Mouse (Mus musculus): Measurements from ENCODE around the gene Zfp62.
"Not testable (repeated sequence)": the region's sequence is repeated elsewhere in the genome, so short reads cannot be mapped to it uniquely, and the experiment has no call there.

Gene Zfp62

DNA sequence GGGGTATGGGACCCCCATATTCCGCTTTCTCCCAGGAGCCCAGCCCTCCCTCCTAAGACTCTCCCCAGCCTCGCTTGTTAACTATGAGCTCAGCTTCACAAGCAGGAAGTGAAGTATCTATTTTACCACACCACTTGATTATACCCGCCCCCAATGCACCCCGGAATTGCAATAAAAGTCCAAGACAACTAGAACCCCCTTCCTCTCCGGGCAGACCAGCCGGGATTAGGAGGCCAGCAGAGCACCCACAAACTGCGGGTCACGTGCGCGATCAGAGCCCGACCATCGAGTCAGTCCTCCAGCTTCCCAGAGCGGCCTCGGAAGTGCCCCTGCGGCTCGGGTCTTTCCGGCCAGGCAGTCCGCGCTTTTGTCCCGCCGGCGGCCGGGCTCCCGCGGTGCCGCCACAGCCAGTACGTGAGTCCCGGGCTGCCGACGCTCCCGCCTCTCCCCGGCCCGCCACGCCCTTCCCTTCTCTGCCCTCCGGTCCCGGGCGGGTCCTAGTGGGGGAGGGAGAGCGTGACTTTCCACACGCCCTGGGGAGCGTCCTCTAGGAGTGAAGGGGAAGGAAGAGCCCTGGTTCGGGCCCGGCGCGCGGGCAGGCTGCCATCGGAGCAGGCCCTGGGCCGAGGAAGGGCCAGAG, at the start of gene Zfp62:
Gene Zfp62, plus strand, starts transcription at position 164 of the 640 bp plus-strand sequence.
- DNase-seq, result peak; percentile 100

DNA sequence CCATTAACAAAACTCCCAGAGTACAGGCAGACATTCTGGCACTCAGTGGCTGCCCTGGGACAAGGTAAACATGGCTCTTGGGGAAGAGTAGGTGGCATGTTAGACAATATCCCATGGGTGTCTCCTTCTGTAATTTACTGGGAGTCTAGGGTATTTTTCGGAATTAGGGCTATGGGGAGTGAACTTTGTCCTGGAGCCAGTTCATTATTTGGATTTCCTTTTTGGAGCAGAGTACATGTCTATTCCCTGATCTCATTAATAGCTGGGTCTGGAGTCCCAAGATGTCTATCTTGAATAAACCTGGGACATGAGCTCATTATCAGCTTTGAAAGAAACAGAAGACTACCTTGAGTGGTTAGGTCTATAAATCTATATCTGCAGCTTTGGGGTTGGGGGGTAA, 49.0 kb upstream of the Zfp62 start, which contains the start of gene Olfr1394:
Gene Olfr1394, plus strand, starts transcription at position 301 of the 400 bp plus-strand sequence.
- no peak for DNase-seq

DNA sequence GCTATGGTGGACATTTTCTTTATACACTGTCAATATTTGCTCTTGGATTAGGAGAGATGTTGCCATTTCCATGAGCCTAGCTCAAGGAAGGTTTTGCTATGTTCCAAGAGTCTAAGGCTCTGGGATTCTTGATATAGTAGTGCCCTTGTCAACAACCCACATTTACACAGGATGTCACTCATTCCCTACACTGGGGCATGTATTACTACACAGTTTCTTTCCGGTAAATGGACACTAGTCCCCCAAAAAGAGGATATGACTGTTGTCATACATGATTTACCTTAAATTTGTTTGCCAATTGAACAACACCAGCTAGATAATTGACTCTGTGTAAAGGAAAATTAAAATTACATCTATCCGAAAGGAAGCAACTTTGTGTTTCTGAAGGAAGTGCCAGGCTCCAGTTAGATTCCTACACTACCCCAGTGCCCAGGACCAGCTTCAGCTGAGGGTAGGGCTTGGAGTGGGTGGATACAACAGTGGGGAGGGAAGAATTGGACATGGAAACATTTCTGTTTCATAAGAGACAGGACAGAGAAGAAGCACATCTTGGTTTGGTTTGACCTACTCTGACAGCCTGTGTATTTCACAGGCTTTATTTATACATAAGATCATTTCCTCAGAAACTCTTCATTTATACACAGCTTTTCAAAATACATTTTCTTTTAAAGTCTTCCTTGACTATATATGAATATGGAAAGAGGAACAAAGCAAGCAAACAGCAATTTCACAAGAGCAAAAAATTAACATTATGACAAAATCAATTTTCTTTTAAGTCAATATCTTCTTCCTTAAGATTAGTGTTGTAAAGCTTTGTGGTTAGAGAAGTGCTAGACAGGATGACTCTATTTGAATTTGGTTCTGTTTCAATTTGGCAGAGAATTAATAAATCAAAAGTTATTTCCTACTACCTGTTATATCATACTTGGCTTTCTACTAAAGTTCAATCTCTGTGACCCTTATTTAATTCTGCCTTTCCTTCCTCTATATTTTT, 46.0 kb upstream of the Zfp62 start:
- no peak for DNase-seq

DNA sequence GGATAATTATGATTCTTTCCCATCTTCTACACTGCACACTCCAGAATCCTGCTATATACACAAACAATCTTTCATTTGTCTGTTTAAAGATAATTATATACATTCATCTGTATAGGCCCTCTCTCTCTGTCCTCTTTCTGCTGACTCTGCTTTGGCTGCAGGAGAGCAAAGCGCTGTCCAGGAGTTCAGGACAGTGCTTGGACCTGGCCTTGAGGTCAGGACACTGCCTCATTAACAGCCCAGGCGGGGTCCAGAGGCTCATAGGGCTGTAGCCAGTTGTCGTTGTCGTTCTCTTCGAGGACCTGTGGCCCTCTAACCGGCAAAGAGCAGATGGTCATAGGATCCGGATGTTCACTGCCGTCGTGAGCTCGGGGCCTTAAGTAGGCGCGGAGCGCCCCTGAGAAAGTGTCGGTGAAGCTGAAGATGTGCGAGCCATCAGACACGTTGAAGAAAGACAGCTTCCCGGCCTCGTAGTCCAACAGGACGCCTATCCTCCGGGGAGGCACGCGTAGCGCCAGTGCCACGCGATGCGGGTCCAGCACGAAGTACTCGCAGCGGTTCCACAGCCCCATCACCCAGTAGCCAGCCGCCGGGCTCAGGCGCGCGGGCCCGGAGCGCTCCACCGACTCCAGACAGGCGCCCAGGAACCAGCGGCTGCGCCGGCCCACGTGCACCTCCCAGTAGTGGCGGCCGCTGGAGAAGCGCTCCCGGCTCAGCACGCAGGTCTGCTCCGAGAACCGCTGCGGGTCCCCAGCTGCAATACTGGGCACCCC, 34.1 kb upstream of the Zfp62 start:
- peak; percentile 76 for DNase-seq

DNA sequence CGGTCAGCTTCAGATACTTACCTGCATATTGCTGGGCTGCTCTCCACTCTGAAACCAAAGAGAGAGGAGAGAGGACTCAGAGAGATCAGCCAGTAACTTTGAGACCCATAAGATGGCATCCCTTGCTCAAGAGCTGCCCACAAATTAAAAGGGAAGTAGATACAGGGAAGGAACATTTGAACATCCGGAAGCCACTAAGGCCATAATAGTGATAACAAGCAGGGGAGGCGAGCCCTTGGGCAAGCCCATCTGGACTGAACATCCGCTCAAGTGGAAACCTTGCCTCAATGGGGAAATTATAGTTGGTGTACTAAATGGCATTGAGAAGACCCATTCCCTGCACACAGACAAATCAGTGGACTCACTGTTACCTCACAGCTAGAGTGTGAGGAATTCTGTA, 32.5 kb upstream of the Zfp62 start:
- peak; percentile 76 for DNase-seq

DNA sequence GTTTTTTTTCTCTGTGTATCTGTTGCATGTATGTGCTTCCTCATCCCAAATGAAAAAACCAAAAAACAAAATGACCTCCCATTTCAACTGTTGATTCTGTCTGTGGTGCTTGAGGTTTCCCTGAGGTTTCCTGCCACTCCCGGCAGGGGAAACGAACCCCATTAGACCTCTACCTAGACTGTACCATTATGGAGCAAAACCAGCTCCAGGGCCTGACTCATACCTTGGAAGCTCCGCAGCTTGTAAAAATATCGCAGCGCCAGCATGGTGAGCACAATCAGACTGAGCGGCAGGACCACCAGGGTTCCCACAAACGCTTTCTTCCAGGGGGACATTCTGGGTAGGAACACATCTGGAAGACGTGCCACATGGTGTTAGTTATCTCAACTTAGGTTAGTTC, 27.7 kb upstream of the Zfp62 start:
- peak; percentile 87 for DNase-seq

DNA sequence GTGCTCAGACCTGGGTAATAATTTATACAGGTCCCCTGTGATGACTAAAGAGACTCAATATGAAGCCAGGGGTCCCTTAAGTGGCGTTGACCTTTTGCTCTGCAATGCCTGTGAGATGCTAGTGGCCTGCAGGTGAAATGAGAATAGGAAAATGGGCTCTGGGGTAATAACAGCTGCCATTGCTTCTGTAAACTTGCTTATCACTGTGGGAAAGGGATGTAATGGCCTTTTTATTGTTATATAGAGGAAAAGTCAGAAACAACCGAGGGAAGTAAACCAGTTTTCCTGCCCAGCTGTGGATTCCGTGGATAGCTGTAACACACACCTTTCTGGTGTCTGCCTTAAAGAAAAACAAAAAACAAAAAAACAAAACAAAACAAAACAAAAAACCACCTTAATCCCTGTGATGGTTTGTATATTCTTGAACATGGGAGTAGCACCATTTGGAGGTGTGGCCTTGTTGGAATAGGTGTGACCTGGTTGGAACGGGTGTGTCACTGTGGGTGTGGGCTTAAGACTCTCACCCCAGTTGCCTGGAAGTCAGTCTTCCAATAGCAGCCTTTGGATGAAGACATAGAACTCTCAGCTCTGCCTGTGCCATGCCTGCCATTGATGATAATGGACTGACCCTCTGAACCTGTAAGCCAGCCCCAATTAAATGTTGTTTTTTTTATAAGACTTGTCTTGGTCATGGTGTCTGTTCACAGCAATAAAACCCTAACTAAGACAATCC, 26.9 kb upstream of the Zfp62 start:
- DNase-seq, result peak; percentile 80

DNA sequence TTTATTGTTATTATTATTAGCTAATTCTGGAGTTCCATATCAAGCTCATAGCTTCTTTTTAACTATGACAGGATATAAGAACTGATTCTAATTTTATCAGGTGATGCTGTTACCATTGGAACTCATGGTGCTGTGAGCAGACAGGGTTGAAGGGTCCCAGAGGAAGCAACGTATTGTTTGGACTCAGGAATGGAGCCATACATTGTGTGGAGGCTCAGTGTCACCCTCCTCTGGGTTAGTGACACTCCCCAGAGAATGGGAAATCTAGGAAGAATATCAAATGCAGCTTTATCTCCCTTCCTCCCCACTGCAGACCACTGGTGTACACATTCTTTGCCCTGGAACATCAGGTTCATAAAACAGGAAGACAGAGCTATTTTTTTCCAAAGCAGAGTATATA, 19.9 kb upstream of the Zfp62 start:
- peak; percentile 88 for DNase-seq

DNA sequence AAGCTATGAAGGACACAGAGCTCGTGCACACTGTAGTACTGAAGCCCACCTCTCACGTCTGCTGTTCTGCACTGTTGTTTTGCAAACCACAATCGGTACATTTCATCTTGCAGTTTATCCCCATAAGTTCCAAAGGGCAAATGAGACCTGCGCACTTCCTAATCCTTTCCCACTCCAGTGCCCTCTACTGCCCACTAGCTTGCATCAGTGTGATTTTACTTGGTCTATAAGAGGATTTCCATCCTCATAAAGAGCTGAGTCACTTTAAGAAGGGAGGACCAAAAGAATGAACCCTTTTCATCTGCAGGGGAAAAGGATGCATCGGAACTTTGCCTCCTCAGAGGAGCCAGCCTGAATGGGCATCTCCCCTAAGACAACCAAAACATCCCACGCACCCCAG, 16.6 kb upstream of the Zfp62 start:
- no peak for DNase-seq

DNA sequence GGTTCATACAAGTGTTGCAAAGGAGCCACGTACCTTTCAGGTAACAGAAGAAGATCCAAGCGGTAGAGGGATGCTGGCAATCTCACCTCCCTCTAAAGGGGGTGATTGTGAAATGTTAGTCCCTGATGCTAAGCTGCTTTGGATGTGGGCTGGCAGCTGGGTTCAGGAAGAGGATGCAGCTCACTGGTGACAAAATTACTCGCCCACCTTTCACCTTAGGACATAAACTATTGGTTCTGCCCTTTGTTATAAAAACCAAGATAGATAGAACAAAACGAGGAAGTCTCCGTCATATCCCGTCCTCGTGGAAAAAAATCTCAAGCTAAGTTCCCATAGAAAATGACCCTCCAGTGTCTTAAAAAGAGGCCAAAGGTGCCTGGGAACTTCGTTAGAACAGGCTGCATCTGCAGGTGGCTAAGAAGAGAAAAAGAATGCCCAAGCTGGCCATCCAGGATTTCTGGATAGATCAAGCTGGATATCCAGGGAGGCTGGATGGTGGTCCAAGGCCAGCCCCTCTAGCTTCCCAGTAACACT, 16.1 kb upstream of the Zfp62 start, which contains the start of gene Btnl9:
Gene Btnl9, minus strand, starts transcription at position 205 of the 534 bp plus-strand sequence.
- DNase-seq, result peak; percentile 92

DNA sequence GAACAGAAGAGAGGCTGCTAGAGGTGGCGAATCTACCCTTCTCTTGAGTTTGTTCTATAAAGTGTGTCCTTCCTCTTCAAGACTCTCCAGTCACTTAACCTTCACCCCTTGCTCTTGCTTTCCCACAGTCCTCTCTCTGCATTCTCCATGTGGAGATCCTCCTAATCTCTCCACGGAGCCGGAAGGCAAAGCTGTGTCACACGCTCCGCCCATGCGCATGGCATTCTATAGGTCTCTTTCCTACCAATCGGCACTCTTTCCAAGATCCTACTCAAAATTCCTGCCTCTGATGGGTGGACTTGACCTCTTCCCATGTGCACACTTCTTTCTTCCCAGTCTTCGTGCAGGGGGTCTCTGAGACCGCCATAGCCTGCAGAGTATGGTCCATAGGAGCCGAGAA, 15.4 kb upstream of the Zfp62 start:
- DNase-seq, result no peak

DNA sequence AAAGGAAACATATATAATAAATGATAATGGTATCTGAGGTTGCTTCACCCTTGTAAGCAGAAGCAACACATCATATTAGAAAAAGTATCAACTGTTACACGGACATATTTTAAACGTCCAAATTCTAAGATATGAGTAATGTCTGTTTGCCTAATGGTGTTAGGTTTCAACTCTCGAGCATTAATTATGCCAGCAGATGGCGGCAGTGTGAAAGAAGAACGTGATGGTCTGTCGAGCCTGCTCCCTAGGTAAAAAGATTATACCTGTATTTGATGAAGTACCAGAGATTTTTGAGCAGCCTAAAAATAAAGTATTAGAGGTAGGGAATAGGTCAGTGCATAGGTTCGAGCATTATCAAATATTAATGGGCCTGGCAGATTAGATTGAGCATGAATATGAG, 13.4 kb upstream of the Zfp62 start:
- peak; percentile 89 for DNase-seq

DNA sequence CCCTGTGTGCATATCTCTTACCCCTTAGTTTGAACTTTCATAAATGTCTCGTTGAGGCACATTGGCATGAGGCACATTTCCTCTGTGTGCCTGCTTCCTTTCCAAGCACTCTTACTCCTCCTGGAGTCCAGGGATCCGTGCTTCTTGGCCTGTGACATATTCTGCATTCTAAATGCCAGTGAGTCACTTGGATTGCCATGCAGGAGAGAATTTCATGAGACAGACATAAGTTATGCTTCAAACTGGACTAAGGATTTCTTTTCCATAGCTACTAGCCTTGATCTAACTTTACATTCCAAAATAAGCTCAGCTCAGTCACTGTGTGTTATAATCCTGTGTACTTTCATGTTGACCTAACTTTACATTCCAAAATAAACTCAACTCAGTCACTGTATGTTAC, 12.0 kb upstream of the Zfp62 start:
- no peak for DNase-seq

DNA sequence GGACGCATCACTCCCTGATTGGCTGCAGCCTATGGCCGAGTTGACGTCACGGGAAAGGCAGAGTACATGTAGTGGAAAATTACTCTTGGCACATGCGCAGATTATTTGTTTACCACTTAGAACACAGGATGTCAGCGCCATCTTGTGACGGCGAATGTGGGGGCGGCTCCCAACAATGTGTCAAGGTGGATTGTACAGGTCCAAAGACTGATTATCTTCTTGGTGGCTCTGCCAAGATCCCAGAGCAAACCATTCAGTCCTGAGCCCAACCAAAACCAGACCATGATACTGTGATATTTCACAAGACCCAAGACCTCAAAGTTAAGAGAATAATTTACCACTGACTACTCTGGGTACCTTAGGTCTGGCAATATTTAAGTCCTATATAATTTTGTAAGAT, 8.3 kb upstream of the Zfp62 start:
- DNase-seq, result not testable (repeated sequence)

DNA sequence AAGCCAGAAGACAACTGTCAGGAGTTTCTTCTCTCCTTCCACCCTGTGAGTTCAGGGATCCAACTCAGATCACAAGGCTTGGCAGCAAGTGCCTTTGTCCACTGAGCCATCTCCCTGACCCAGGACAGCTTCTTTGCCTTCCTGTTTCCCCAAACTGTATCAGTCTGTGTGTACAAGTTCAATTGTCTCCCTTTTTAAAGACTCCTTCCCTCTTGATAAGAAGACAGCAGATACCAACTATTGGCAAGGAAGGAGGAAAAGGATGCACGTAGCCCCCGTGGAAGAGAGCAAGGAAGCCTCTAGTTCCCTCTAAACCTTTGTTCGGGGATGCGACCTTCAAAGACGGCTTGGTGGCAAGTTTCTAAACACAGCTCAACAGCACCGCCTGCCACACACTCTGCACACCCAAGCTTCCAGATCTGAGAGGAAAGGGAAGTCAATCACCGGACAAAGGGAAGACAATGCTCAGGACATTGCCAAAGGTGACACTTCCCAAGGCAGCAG, 7.2 kb upstream of the Zfp62 start:
- peak; percentile 94 for DNase-seq

DNA sequence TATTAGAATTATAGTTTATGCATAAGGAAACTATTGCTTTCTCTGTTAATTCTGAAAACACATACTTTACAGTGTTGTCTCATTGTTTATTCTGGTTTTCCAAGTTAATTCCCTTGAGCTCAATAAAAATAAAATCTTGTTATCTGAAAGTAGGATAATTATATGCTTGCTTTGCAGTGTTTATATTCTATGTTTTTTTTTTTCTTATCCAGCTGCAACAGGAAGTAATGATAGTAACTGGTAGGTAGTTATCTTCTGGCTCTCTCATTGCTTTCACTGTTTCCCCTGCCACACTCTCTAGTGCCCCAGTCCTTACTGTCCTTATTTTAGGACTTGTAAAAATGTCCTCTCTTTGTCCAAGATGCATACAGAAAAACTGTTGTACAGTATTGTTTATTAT, 2.4 kb upstream of the Zfp62 start:
- no peak for DNase-seq

DNA sequence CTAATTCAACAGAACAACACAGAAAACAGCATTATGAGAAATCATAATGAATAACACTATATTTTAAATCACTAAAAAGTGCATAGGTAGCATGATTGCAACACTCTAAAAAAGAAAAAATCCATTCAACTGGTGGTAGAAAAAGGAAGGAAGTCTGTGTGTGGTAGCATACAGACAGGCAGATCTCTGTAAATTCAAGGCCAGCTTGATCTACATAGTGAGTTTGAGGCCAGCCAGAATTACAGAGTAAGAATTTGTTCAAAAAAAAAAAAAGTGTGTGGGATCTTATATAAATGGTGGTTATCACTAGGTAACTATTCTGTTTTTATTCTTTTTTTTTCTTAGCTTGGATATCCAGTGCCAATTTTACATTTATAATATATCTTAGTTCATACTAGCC, 1.9 kb upstream of the Zfp62 start:
- DNase-seq, result no peak

DNA sequence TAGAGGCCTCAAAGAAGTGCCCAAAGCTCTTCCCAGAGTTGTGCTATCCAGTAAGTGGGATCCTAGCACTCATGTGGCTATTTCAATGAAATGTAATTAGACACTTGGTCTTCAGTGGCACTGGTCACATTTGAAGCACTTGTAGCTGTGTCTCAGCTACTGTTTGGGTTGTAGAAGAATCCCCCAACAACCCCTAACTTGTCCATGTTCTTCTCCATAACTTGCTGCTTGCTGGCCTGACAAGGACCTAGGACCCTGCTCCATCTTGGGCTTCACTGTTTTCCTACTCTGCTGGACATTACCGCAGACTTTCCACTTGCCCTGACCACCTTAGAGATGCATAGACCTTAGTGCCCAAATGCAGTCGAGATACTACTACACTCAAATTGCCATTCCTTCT, 1.0 kb upstream of the Zfp62 start:
- no peak for DNase-seq

DNA sequence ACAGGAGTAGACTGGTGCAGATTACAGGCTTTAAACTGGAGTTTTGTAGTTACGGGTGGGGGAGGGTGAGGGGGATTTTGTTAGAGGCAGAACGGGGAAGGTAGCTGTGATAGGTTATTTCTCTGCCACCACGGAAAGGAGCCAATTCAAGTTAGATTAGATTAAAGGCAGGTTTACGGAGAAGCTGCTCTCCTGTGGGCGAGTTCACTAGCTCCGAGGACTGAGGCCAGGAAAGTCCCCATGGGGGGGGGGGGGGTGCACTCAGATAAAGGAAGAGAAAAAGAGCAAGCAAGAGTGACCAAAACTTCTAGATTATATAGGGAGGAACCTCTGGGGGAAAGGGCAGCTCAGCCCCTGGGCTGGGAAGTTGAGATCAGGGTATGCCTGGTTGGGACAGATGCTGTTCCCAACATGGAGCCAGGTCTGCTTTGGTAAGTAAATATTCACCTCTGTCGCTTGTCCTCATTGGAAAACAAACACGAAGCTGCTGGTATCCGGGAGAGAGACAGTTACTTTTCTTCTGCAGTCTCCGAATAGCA, 500 bp upstream of the Zfp62 start:
- DNase-seq, result peak; percentile 91

DNA sequence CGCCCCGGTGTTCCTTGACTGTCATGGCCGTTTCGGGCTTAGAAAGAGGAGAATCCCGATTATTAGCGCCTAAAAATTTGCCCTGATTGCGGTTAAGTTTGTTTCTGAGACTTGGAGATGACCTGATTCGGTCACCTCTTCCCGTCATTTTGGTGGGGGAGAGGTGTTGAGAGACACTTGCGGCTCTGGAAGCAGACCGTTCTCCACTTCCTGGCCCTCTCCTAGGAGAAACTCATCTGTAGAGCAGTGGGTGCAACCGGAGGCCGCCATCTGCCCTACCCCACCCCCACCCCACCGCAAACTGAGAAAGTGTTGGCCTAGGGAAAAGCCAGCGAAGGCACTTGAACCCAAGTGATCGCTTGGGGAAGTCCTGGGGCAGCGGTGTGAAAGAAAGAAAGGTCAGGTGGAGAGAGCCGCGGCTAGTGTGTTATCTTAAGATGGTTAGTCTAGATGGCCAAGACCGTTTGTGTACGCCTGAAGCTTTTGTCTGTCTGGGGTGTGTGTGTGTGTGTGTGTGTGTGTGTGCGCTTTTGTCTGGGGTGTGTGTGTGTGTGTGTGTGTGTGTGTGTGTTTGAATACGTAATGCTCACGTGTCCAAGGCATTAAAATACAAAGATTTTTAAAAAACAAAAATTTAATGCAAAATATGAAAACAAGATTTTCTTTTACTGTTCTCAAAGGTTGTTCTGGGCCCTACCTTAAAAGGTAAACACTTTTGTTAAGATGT, 842 bp downstream of the Zfp62 start:
- DNase-seq, result no peak

DNA sequence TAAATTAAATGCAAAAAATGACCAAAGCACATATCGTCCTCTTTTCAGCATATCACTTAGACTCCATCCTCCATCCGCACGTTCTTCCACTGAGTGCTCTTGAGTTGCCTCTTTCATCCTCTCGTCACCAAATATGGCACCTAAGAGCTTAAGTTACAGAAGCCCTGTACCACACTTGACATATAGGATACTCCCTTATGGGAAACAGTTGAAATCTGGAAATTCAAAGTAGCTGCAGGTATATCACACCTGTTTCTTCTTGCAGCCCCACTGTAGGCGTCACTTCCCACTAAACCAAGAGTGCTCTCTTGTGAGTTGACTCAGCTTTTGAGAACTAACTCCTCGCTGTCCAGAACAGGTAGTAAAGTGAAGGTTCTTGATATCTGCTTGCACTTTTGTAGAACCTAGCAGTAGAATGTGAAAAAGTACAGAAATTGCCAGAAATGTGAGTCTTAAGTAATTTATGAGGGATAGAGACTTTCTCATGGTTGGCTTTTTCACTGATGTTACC, 2.0 kb downstream of the Zfp62 start:
- DNase-seq, result no peak
